Mouse (Mus musculus) erythroblast, embryonic 14.5 days (primary cell): Measurements from ENCODE around the gene 6430571L13Rik. TPM values are rescaled to one million over a fixed set of nuclear protein-coding genes. Genes with fewer than 3 reads are reported as not detected.
"Not testable (repeated sequence)": the region's sequence is repeated elsewhere in the genome, so short reads cannot be mapped to it uniquely, and the experiment has no call there.

Experiments
- H3K27me3 ChIP-seq: 2 replicates; pipeline ENCODE4 v1.6.1; 2012; ENCODE audit warnings: inconsistent platforms; ENCODE audit not compliant: control insufficient read depth
- H3K36me3 ChIP-seq: 2 replicates; pipeline ENCODE4 v1.6.1; 2012; ENCODE audit warnings: mild to moderate bottlenecking, inconsistent platforms; ENCODE audit not compliant: control insufficient read depth
- H3K4me1 ChIP-seq: 2 replicates; pipeline ENCODE4 v1.6.1; 2012; ENCODE audit warnings: inconsistent platforms; ENCODE audit not compliant: control insufficient read depth
- H3K4me3 ChIP-seq: replicated peaks from 2 replicates; pipeline ENCODE3; 2012; ENCODE audit warnings: moderate library complexity, mild to moderate bottlenecking, inconsistent platforms
- H3K9me3 ChIP-seq: 2 replicates; pipeline ENCODE4 v1.6.1; 2012; ENCODE audit warnings: low read length, inconsistent platforms, mixed read lengths; ENCODE audit not compliant: control insufficient read depth
- GATA1 ChIP-seq: IDR thresholded peaks from 2 replicates; pipeline ENCODE4 v1.6.1; 2012; ENCODE audit warnings: low read length, inconsistent platforms, mixed read lengths
- TAL1 ChIP-seq: IDR thresholded peaks from 3 replicates; pipeline ENCODE4 v1.6.1; 2012; ENCODE audit warnings: low read length, inconsistent platforms, mixed read lengths
- polyA plus RNA-seq: library from polyadenylated mRNA; stranded (reverse); fragments of >175 nt; gene quantifications from 2 replicates; pipeline ENCODE4 v1.2.3, GENCODE M21; 2012

The 6430571L13Rik gene
- polyA plus RNA-seq, 1 experiment, result not detected

GRCm38 (mm10) chr9:107305012-107305411, 35.4 kb upstream of the 6430571L13Rik start:
- Histone ChIP-seq H3K4me1 (peaks cover 94% of the 10 kb centered on the region), H3K36me3 (peaks cover 42% of the 10 kb centered on the region), H3K27me3 (no peaks in the 10 kb centered on the region), H3K4me3 (no peak overlapping the region), H3K9me3 (no peaks in the 10 kb centered on the region)
- TF ChIP-seq GATA1 (no peak), TAL1 (no peak)

GRCm38 (mm10) chr9:107305601-107306542, 34.5 kb upstream of the 6430571L13Rik start:
- Histone ChIP-seq H3K27me3 (no peaks in the 10 kb centered on the region), H3K36me3 (peaks cover 33% of the 10 kb centered on the region), H3K4me1 (peaks cover 87% of the 10 kb centered on the region), H3K4me3 (no peak overlapping the region), H3K9me3 (no peaks in the 10 kb centered on the region)
- TF ChIP-seq TAL1 (no peak), GATA1 (no peak)

GRCm38 (mm10) chr9:107306673-107307072, 33.7 kb upstream of the 6430571L13Rik start:
- Histone ChIP-seq H3K4me1 (peaks cover 86% of the 10 kb centered on the region), H3K36me3 (peaks cover 25% of the 10 kb centered on the region)
- not testable (repeated sequence) for H3K27me3 ChIP-seq, H3K4me3 ChIP-seq, H3K9me3 ChIP-seq

- Histone ChIP-seq H3K27me3 (no peaks in the 10 kb centered on the region), H3K36me3 (peaks cover 19% of the 10 kb centered on the region), H3K9me3 (no peaks in the 10 kb centered on the region), H3K4me3 (peak overlapping the region; percentile 26), H3K4me1 (peaks cover 86% of the 10 kb centered on the region)
- TF ChIP-seq GATA1 (no peak; the same call in 1 of the 2 replicates), TAL1 (no peak)
Observed at GRCm38 (mm10) chr9:107307099-107307872, 33.1 kb upstream of the 6430571L13Rik start.

GRCm38 (mm10) chr9:107307886-107308285, 32.5 kb upstream of the 6430571L13Rik start:
- Histone ChIP-seq H3K9me3 (no peaks in the 10 kb centered on the region), H3K4me3 (no peak overlapping the region), H3K4me1 (peaks cover 86% of the 10 kb centered on the region), H3K36me3 (peaks cover 13% of the 10 kb centered on the region), H3K27me3 (no peaks in the 10 kb centered on the region)
- TF ChIP-seq TAL1, result no peak
- TF ChIP-seq GATA1, result no peak

- H3K4me3 ChIP-seq, result no peak overlapping the region
- TF ChIP-seq TAL1 (no peak), GATA1 (no peak)
Observed at GRCm38 (mm10) chr9:107308346-107309000, 31.9 kb upstream of the 6430571L13Rik start.

GRCm38 (mm10) chr9:107309171-107309570, 31.2 kb upstream of the 6430571L13Rik start:
- Histone ChIP-seq H3K4me3 (no peak overlapping the region), H3K27me3 (no peaks in the 10 kb centered on the region), H3K4me1 (peaks cover 84% of the 10 kb centered on the region), H3K36me3 (peaks cover under 1% of the 10 kb centered on the region; the same call in 1 of the 2 replicates), H3K9me3 (no peaks in the 10 kb centered on the region)
- no peak for TF ChIP-seq TAL1
- TF ChIP-seq GATA1, result no peak

More at GRCm38 (mm10) chr9:107308346-107309000, 31.9 kb upstream of the 6430571L13Rik start:
- Histone ChIP-seq H3K27me3 (no peaks in the 10 kb centered on the region), H3K4me1 (peaks cover 85% of the 10 kb centered on the region), H3K9me3 (no peaks in the 10 kb centered on the region), H3K36me3 (peaks cover 7% of the 10 kb centered on the region)

GRCm38 (mm10) chr9:107309600-107309999, 30.8 kb upstream of the 6430571L13Rik start:
- Histone ChIP-seq H3K9me3 (no peaks in the 10 kb centered on the region), H3K4me1 (peaks cover 82% of the 10 kb centered on the region), H3K27me3 (no peaks in the 10 kb centered on the region), H3K36me3 (no peaks in the 10 kb centered on the region; the same call in 1 of the 2 replicates), H3K4me3 (no peak overlapping the region)
- TF ChIP-seq TAL1 (no peak), GATA1 (no peak)

GRCm38 (mm10) chr9:107312811-107313584, 27.4 kb upstream of the 6430571L13Rik start:
- Histone ChIP-seq H3K27me3 (no peaks in the 10 kb centered on the region), H3K4me3 (no peak overlapping the region), H3K4me1 (peaks cover 52% of the 10 kb centered on the region), H3K36me3 (no peaks in the 10 kb centered on the region), H3K9me3 (no peaks in the 10 kb centered on the region)
- TF ChIP-seq TAL1 (no peak), GATA1 (no peak)
